Mouse (Mus musculus): ENCODE results near the gene Dach1. TPM values are rescaled to one million over a fixed set of nuclear protein-coding genes. Genes with fewer than 3 reads are reported as not detected.

Gene Dach1
- total and polyA plus RNA-seq, 3 experiments, result not detected

GRCm38 (mm10) chr14:98038524-98038923 is 131.0 kb downstream of the Dach1 start:
- no peaks in the 10 kb centered on the region for H3K36me3 ChIP-seq (replicated peaks in 1 of 2; ENCODE audit: control insufficient read depth in 1 of 2, insufficient read depth in 1 of 2, low read length in 1 of 2)
- no peak overlapping the region for H3K9ac ChIP-seq (ENCODE audit: insufficient read depth, low read depth)
- H3K9me3 ChIP-seq (replicated peaks; ENCODE audit: low read length), result peaks cover 11% of the 10 kb centered on the region
- no peak overlapping the region for H3K4me3 ChIP-seq (replicated peaks in 1 of 3; ENCODE audit: low read depth in 2 of 3, low read length in 2 of 3, poor library complexity in 1 of 3)
- no peaks in the 10 kb centered on the region for H3K79me2 ChIP-seq (replicated peaks; ENCODE audit: control insufficient read depth, extremely low read depth, insufficient read depth, poor library complexity, severe bottlenecking)
- H3K4me2 ChIP-seq (ENCODE audit: insufficient read depth, low read depth, poor library complexity, severe bottlenecking), result no peak overlapping the region
- dilution Hi-C loops (cut with MboI; ENCODE audit: extremely low pct_ligation_motif_present, extremely low pct_unique_long_range_greater_than_20kb, low sequenced_read_pairs) (no loop called here), in situ Hi-C loops (cut with MboI; ENCODE audit: low pct_ligation_motif_present, low pct_unique_long_range_greater_than_20kb, low sequenced_read_pairs) (no loop called here)
- no peak for DNase-seq (ENCODE audit: extremely low read depth)
- no peak overlapping the region for H3K27ac ChIP-seq (ENCODE audit: insufficient read depth, low read depth)
- no peaks in the 10 kb centered on the region for H3K4me1 ChIP-seq (ENCODE audit: control insufficient read depth in 1 of 2, insufficient read depth in 2 of 2)
- no peak for TF ChIP-seq MXI1 (IDR thresholded peaks at IDR 0.05; ENCODE audit: low read depth, low read length)
- no peak for TF ChIP-seq EP300 (IDR thresholded peaks at IDR 0.05; ENCODE audit: low read length)
- TF ChIP-seq MAZ (IDR thresholded peaks at IDR 0.05; ENCODE audit: low read depth, low read length), result no peak
- TF ChIP-seq SMC3 (IDR thresholded peaks at IDR 0.05; ENCODE audit: low read depth, low read length), result no peak
- no peak for TF ChIP-seq POLR2A (IDR thresholded peaks at IDR 0.05; ENCODE audit: low read depth, low read length)
- H3K27me3 ChIP-seq (replicated peaks), result no peaks in the 10 kb centered on the region

- Histone ChIP-seq H3K36me3 (replicated peaks in 1 of 2; ENCODE audit: control insufficient read depth in 1 of 2, insufficient read depth in 1 of 2, low read length in 1 of 2) (no peaks in the 10 kb centered on the region), H3K9me3 (replicated peaks; ENCODE audit: low read length) (peaks cover 14% of the 10 kb centered on the region), H3K27me3 (replicated peaks) (no peaks in the 10 kb centered on the region), H3K9ac (ENCODE audit: insufficient read depth, low read depth) (no peak overlapping the region), H3K4me2 (ENCODE audit: insufficient read depth, low read depth, poor library complexity, severe bottlenecking) (no peak overlapping the region), H3K4me1 (ENCODE audit: control insufficient read depth in 1 of 2, insufficient read depth in 2 of 2) (no peaks in the 10 kb centered on the region), H3K4me3 (replicated peaks in 1 of 3; ENCODE audit: low read depth in 2 of 3, low read length in 2 of 3, poor library complexity in 1 of 3) (no peak overlapping the region), H3K79me2 (replicated peaks; ENCODE audit: control insufficient read depth, extremely low read depth, insufficient read depth, poor library complexity, severe bottlenecking) (no peaks in the 10 kb centered on the region), H3K27ac (ENCODE audit: insufficient read depth, low read depth) (no peak overlapping the region)
- dilution Hi-C loops (cut with MboI; ENCODE audit: extremely low pct_ligation_motif_present, extremely low pct_unique_long_range_greater_than_20kb, low sequenced_read_pairs), result no loop called here
- DNase-seq (ENCODE audit: extremely low read depth), result no peak
- TF ChIP-seq USF2 (conservative IDR thresholded peaks at IDR 0.05; ENCODE audit: low read depth, low read length) (no peak), CHD1 (IDR thresholded peaks at IDR 0.05; ENCODE audit: low read depth, low read length) (no peak)
- in situ Hi-C loops (cut with MboI; ENCODE audit: low pct_ligation_motif_present, low pct_unique_long_range_greater_than_20kb, low sequenced_read_pairs), result no loop called here
Observed at GRCm38 (mm10) chr14:98037175-98037574, 132.4 kb downstream of the Dach1 start.

- Histone ChIP-seq H3K4me3 (replicated peaks in 1 of 3; ENCODE audit: low read depth in 2 of 3, low read length in 2 of 3, poor library complexity in 1 of 3) (no peak overlapping the region), H3K79me2 (replicated peaks; ENCODE audit: control insufficient read depth, extremely low read depth, insufficient read depth, poor library complexity, severe bottlenecking) (no peaks in the 10 kb centered on the region), H3K27me3 (replicated peaks) (no peaks in the 10 kb centered on the region), H3K9me3 (replicated peaks; ENCODE audit: low read length) (peaks cover 15% of the 10 kb centered on the region), H3K4me1 (ENCODE audit: control insufficient read depth in 1 of 2, insufficient read depth in 2 of 2) (no peaks in the 10 kb centered on the region), H3K27ac (ENCODE audit: insufficient read depth, low read depth) (no peak overlapping the region), H3K36me3 (replicated peaks in 1 of 2; ENCODE audit: control insufficient read depth in 1 of 2, insufficient read depth in 1 of 2, low read length in 1 of 2) (no peaks in the 10 kb centered on the region), H3K9ac (ENCODE audit: insufficient read depth, low read depth) (no peak overlapping the region), H3K4me2 (ENCODE audit: insufficient read depth, low read depth, poor library complexity, severe bottlenecking) (no peak overlapping the region)
- dilution Hi-C loops (cut with MboI; ENCODE audit: extremely low pct_ligation_motif_present, extremely low pct_unique_long_range_greater_than_20kb, low sequenced_read_pairs), result no loop called here
- no peak for DNase-seq (ENCODE audit: extremely low read depth)
- TF ChIP-seq ZMIZ1 (IDR thresholded peaks at IDR 0.05; ENCODE audit: low read depth, low read length) (no peak), SMC3 (IDR thresholded peaks at IDR 0.05; ENCODE audit: low read depth, low read length) (no peak), MEF2A (IDR thresholded peaks at IDR 0.05; ENCODE audit: borderline replicate concordance, low read depth, low read length) (no peak), JUND (conservative IDR thresholded peaks at IDR 0.05; ENCODE audit: low read depth, low read length) (no peak), KAT2A (IDR thresholded peaks at IDR 0.05; ENCODE audit: insufficient replicate concordance, low read length) (no peak), ZC3H11A (IDR thresholded peaks at IDR 0.05; ENCODE audit: low read depth, low read length) (no peak), MAZ (IDR thresholded peaks at IDR 0.05; ENCODE audit: low read depth, low read length) (no peak), POLR2A (IDR thresholded peaks at IDR 0.05; ENCODE audit: low read depth, low read length) (no peak), CTCF (conservative IDR thresholded peaks at IDR 0.05 in 1 of 2, IDR thresholded peaks at IDR 0.05 in 1 of 2; ENCODE audit: low read depth in 2 of 2, low read length in 2 of 2) (no peak), CHD2 (IDR thresholded peaks at IDR 0.05; ENCODE audit: low read length) (no peak), TCF12 (IDR thresholded peaks at IDR 0.05; ENCODE audit: low read depth, low read length) (no peak), MXI1 (IDR thresholded peaks at IDR 0.05; ENCODE audit: low read depth, low read length) (no peak)
- in situ Hi-C loops (cut with MboI; ENCODE audit: low pct_ligation_motif_present, low pct_unique_long_range_greater_than_20kb, low sequenced_read_pairs), result no loop called here
Observed at GRCm38 (mm10) chr14:98035261-98035660, 134.3 kb downstream of the Dach1 start.
